Mouse (Mus musculus) common myeloid progenitor, adult 5-6 weeks (primary cell): ENCODE results near the gene Arhgap6. TPM values are rescaled to one million over a fixed set of nuclear protein-coding genes. Genes with fewer than 3 reads are reported as not detected.
"Not testable (repeated sequence)": the region's sequence is repeated elsewhere in the genome, so short reads cannot be mapped to it uniquely, and the experiment has no call there.

ENCODE experiments used
- ATAC-seq: replicated peaks from 2 replicates; pipeline ENCODE4 v1.8.0; 2016; ENCODE audit warnings: low read depth, mild to moderate bottlenecking, moderate TSS enrichment, inconsistent platforms; ENCODE audit not compliant: poor library complexity, severe bottlenecking
- total RNA-seq: library from RNA; stranded (forward); fragments of 200-1000, 187-1606 nt; gene quantifications from 2 replicates; pipeline ENCODE4 v1.2.3, GENCODE M21; 2017

The Arhgap6 gene
- total RNA-seq, 1 experiment from 2014 or later = 25.3 TPM

GRCm38 (mm10) chrX:169263433-169264172, 468.7 kb downstream of the Arhgap6 start:
- ATAC-seq = no peak

- ATAC-seq = peak; percentile 98
Measured at GRCm38 (mm10) chrX:169299579-169299978, 504.7 kb downstream of the Arhgap6 start.

- no peak for ATAC-seq
Measured at GRCm38 (mm10) chrX:169302271-169303045, 507.6 kb downstream of the Arhgap6 start.

- ATAC-seq = peak; percentile 34; the same call in 1 of the 2 replicates
Measured at GRCm38 (mm10) chrX:169303945-169304344, 509.0 kb downstream of the Arhgap6 start.

- ATAC-seq = no peak
Measured at GRCm38 (mm10) chrX:169308559-169308958, 513.7 kb downstream of the Arhgap6 start.

GRCm38 (mm10) chrX:169319066-169319760, 524.3 kb downstream of the Arhgap6 start:
- peak; percentile 27 for ATAC-seq

- ATAC-seq = peak; percentile 98
Measured at GRCm38 (mm10) chrX:169319945-169320667, 525.2 kb downstream of the Arhgap6 start, which contains the start of gene Hccs. Gene Hccs (minus strand): TSS chrX:169320372.

GRCm38 (mm10) chrX:169320668-169321005, 525.7 kb downstream of the Arhgap6 start:
- ATAC-seq = not testable (repeated sequence)

GRCm38 (mm10) chrX:169325929-169326595, 531.2 kb downstream of the Arhgap6 start:
- peak; percentile 89 for ATAC-seq

GRCm38 (mm10) chrX:169332264-169332663, 537.4 kb downstream of the Arhgap6 start:
- no peak for ATAC-seq

GRCm38 (mm10) chrX:169337559-169337958, 542.7 kb downstream of the Arhgap6 start:
- ATAC-seq = no peak

- no peak for ATAC-seq
Measured at GRCm38 (mm10) chrX:169338213-169338612, 543.3 kb downstream of the Arhgap6 start.

Other genes starting within 250 kb of the Arhgap6 start
- not detected in 2 replicates for gene Frmpd4, start 217.9 kb upstream of the Arhgap6 start, total RNA-seq
- 117 and 146 TPM in 2 replicates for gene Msl3, start 121.2 kb upstream of the Arhgap6 start, total RNA-seq